Mouse (Mus musculus) myocyte (in vitro differentiated cells): Measurements from ENCODE around the gene Gm9918.

Experiments
- E2F4 ChIP-seq: IDR thresholded peaks from one replicate; pipeline ENCODE4 v1.6.1; 2011; ENCODE audit warnings: mild to moderate bottlenecking, control low read depth, moderate library complexity; ENCODE audit not compliant: insufficient read depth
- POLR2A ChIP-seq: IDR thresholded peaks from one replicate; pipeline ENCODE4 v1.6.1; 2011; ENCODE audit warnings: low read depth, mild to moderate bottlenecking, control low read depth, moderate library complexity; ENCODE audit not compliant: insufficient read length
- POLR2AphosphoS2 ChIP-seq: IDR thresholded peaks from one replicate; pipeline ENCODE4 v1.6.1; 2011; ENCODE audit warnings: low read depth, control low read depth; ENCODE audit not compliant: insufficient read length
- TCF12 ChIP-seq: IDR thresholded peaks from one replicate; pipeline ENCODE4 v1.6.1; 2011; ENCODE audit warnings: mild to moderate bottlenecking, control low read depth; ENCODE audit not compliant: poor library complexity, insufficient read depth, severe bottlenecking
- TCF3 ChIP-seq: IDR thresholded peaks from one replicate; pipeline ENCODE4 v1.6.1; 2011; ENCODE audit warnings: low read depth, control low read depth; ENCODE audit not compliant: insufficient read length
- USF1 ChIP-seq: IDR thresholded peaks from one replicate; pipeline ENCODE4 v1.6.1; 2011; ENCODE audit warnings: low read depth, mild to moderate bottlenecking, control low read depth, moderate library complexity

DNA sequence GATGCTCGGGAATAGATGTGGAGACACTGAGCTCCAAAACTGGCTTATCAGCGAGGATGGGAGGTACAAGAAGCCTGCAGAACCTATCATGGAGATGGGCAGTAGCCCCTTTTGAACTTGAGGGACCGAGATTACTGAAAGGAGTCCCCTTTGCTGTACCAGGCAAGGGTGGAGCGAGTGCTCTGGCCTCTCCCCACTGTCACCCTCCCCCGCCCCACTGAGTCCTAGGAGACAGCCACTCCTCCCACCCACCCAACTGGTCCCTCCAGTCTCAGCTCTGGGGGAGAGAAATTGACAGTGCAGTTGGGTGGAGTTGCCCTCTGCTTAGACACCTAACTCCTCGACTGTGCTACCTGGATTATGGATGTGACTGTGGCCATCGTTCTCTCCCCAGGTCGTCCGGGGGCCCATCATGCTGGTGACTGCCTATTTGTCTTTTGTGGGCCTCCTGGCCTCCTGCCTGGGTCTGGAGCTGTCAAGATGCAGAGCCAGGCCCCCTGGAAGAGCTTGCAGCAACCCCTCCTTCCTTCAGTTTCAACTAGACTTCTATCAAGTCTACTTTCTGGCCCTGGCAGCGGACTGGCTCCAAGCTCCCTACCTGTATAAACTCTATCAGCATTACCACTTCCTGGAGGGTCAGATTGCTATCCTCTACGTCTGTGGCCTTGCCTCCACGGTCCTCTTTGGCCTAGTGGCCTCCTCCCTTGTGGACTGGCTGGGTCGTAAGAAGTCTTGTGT lies 9.6 kb downstream of the Gm9918 start:
- TF ChIP-seq USF1 (no peak), POLR2A (no peak), TCF12 (no peak), POLR2AphosphoS2 (no peak), E2F4 (no peak), TCF3 (no peak)
